ENCODE assay signal across 17 mouse cellular contexts in genomic region chr15:32296523-32296922, GRCm38 (mm10). TPM values are rescaled to one million over a fixed set of nuclear protein-coding genes. Genes with fewer than 3 reads are reported as not detected.
DNase-seq lines count a peak whose midpoint lies in the region; ATAC-seq lines count a peak whose summit lies in the region.
"Had no signal": no experiment of that assay in that cellular context is flagged by ENCODE, and none has a peak within 500 bp of the region (broad histone marks: within the 10 kb centered on the region; RNA-seq: fewer than 3 reads in every experiment).

No protein-coding gene starts in this region.

- intact Hi-C loops in heart, postnatal 14 days (cut with DNase I): no loop called here

- DNase-seq in adrenal gland, adult (ENCODE audit: inconsistent age in 2 of 2, low spot score in 1 of 2): peak; percentile 11 to 58
- no peak for DNase-seq in adrenal gland, adult 18-20 months (ENCODE audit: low spot score in 2 of 2)
- peak; percentile 61 for DNase-seq in heart, adult 11 months
- no peak for DNase-seq in heart, postnatal 14 days
- DNase-seq in R1 (ENCODE audit: low read depth, low spot score): peak; percentile 23
- DNase-seq: cerebellum, adult 11-12 months; cerebellum, adult 8-10 months; cerebellum, postnatal 10 days; cerebellum, postnatal 36 days; embryo, embryonic 11 days; gastrocnemius, postnatal 25 days; heart, postnatal 36 days; kidney, adult 11 months had no signal

- ATAC-seq in granulocyte monocyte progenitor cell, adult 5-6 weeks (replicated peaks; ENCODE audit: poor library complexity, severe bottlenecking): no peak
- ATAC-seq: forebrain, embryonic 15.5 days; hindbrain, embryonic 16.5 days; intestine, embryonic 15.5 days had no signal

RNA-seq across cellular contexts. Expression of gene Sema5a, which starts 51.9 kb away (rescaled TPM):
- total RNA-seq in adrenal gland, adult 18-20 months (2021): 10 to 100 TPM; 13.3 to 13.6 TPM
- total RNA-seq in heart, postnatal 14 days (2021): 10 to 100 TPM; 16.8 to 16.9 TPM
- total RNA-seq in granulocyte monocyte progenitor cell, adult 5-6 weeks (2014; fragmentation: Nextera tagmentation): not detected in 2 replicates
- total RNA-seq in granulocyte monocyte progenitor cell, adult 5-6 weeks (2017): not detected in 2 replicates

Comparison
In these comparisons a context has a peak if more than half of its experiments do, and no peak if none do; other contexts are left out.
1. DNase-seq: peak in adrenal gland, adult (2 of 2), heart, adult 11 months (single experiment) and R1 (single experiment); none in adrenal gland, adult 18-20 months (0 of 2) and heart, postnatal 14 days (0 of 2).
2. RNA of gene Sema5a, which starts 51.9 kb away (total RNA-seq): 16.8 to 16.9 TPM in heart, postnatal 14 days and 13.3 to 13.6 TPM in adrenal gland, adult 18-20 months; not detected in granulocyte monocyte progenitor cell, adult 5-6 weeks; every median in the first group is over 10 times any median in the second.